Mouse (Mus musculus) kidney, embryonic 14.5 days (tissue): ENCODE results near the gene Ryr1. TPM values are rescaled to one million over a fixed set of nuclear protein-coding genes. Genes with fewer than 3 reads are reported as not detected.
"Not testable (repeated sequence)": the region's sequence is repeated elsewhere in the genome, so short reads cannot be mapped to it uniquely, and the experiment has no call there.

ENCODE experiments used
- ATAC-seq: fragments of 200-750 bp; cut with Nextera tagmentation; 2 replicates; pipeline ENCODE4 v1.8.0; 2017; ENCODE audit warnings: moderate number of reproducible peaks, mild to moderate bottlenecking, moderate TSS enrichment, moderate library complexity; ENCODE audit not compliant: low FRiP score, low TSS enrichment
- H3K27ac ChIP-seq: fragments of 300-500 bp; sonication (generic); 2 replicates; pipeline ENCODE4 v1.5.1; 2014; ENCODE audit warnings: low read depth, mild to moderate bottlenecking, low read length, moderate library complexity, mixed read lengths
- H3K27me3 ChIP-seq: fragments of 300-500 bp; sonication (generic); 2 replicates; pipeline ENCODE4 v1.6.1; 2014; ENCODE audit warnings: mild to moderate bottlenecking, low read length; ENCODE audit not compliant: control insufficient read depth, insufficient read depth
- H3K36me3 ChIP-seq: fragments of 300-500 bp; sonication (generic); 2 replicates; pipeline ENCODE4 v1.6.1; 2014; ENCODE audit warnings: low read length, mixed read lengths; ENCODE audit not compliant: control insufficient read depth, insufficient read depth
- H3K4me1 ChIP-seq: fragments of 300-500 bp; sonication (generic); 2 replicates; pipeline ENCODE4 v1.6.1; 2014; ENCODE audit warnings: low read length, mixed read lengths; ENCODE audit not compliant: control insufficient read depth, insufficient read depth
- H3K4me2 ChIP-seq: fragments of 300-500 bp; sonication (generic); replicated peaks from 2 replicates; pipeline ENCODE4 v1.6.1; 2014; ENCODE audit warnings: low read depth, mild to moderate bottlenecking, low read length
- H3K4me3 ChIP-seq: fragments of 300-500 bp; sonication (generic); 2 replicates; pipeline ENCODE4 v1.5.1; 2014; ENCODE audit warnings: mild to moderate bottlenecking, low read length
- H3K9ac ChIP-seq: fragments of 300-500 bp; sonication (generic); 2 replicates; pipeline ENCODE4 v1.6.1; 2014; ENCODE audit warnings: low read depth, mild to moderate bottlenecking, low read length, moderate library complexity
- H3K9me3 ChIP-seq: fragments of 300-500 bp; sonication (generic); 2 replicates; pipeline ENCODE4 v1.6.1; 2016; ENCODE audit warnings: low read length; ENCODE audit not compliant: control insufficient read depth
- WGBS: fragments of 180-500 bp; shearing (Covaris S2); extraction: QIAGEN DNeasy Blood & Tissue Kit; methylation state at CpG from one replicate; pipeline ENCODE4 v1.1.7; 2014; 5-methylcytosine and 5-hydroxymethylcytosine counted together
- polyA plus RNA-seq: library from polyadenylated mRNA; unstranded; fragments of >200 nt; fragmentation: Nextera tagmentation; extraction: Ambion mirVana; gene quantifications from 2 replicates; pipeline ENCODE4 v1.2.1, GENCODE M21; 2014

Ryr1 gene
- polyA plus RNA-seq, 1 experiment from 2014 or later: 1.1 TPM

GRCm38 (mm10) chr7:29072689-29073088 is 52.3 kb downstream of the Ryr1 start:
- 44% methylated on average over 11 of the region's 11 CpGs for WGBS
- 0 out of 2 replicates have a peak, but pooled peaks cover 7% of the 10 kb centered on the region for H3K4me1 ChIP-seq
- H3K9me3 ChIP-seq: no peaks in the 10 kb centered on the region
- peaks cover 34% of the 10 kb centered on the region for H3K27me3 ChIP-seq
- no peak overlapping the region for H3K27ac ChIP-seq
- H3K4me3 ChIP-seq: no peak overlapping the region
- H3K4me2 ChIP-seq: no peak overlapping the region
- H3K9ac ChIP-seq: no peak overlapping the region
- no peak for ATAC-seq
- H3K36me3 ChIP-seq: no peaks in the 10 kb centered on the region

- Histone ChIP-seq H3K27ac (no peak overlapping the region), H3K4me3 (peak overlapping the region; percentile 32), H3K9me3 (no peaks in the 10 kb centered on the region), H3K27me3 (peaks cover 40% of the 10 kb centered on the region), H3K9ac (no peak overlapping the region), H3K4me1 (0 out of 2 replicates have a peak, but pooled peaks cover 7% of the 10 kb centered on the region), H3K36me3 (no peaks in the 10 kb centered on the region), H3K4me2 (peak overlapping the region; percentile 55)
- peak; percentile 59; the same call in 1 of the 2 replicates for ATAC-seq
- 9% methylated on average over 37 of the region's 42 CpGs for WGBS
These were observed 53.6 kb downstream of the Ryr1 start for GRCm38 (mm10) chr7:29071169-29071891.

- H3K9me3 ChIP-seq: no peaks in the 10 kb centered on the region
- WGBS: 66% methylated on average over 12 of the region's 12 CpGs
- H3K4me1 ChIP-seq: 0 out of 2 replicates have a peak, but pooled peaks cover 7% of the 10 kb centered on the region
- H3K36me3 ChIP-seq: no peaks in the 10 kb centered on the region
- H3K4me2 ChIP-seq: no peak overlapping the region
- H3K27me3 ChIP-seq: peaks cover 40% of the 10 kb centered on the region
- ATAC-seq: no peak
- H3K4me3 ChIP-seq: no peak overlapping the region; the same call in 1 of the 2 replicates
- H3K27ac ChIP-seq: no peak overlapping the region
- H3K9ac ChIP-seq: no peak overlapping the region
These were observed 54.4 kb downstream of the Ryr1 start for GRCm38 (mm10) chr7:29070364-29071168.

- 9% methylated on average over 15 of the region's 15 CpGs for WGBS
- no peaks in the 10 kb centered on the region for H3K36me3 ChIP-seq
- no peaks in the 10 kb centered on the region for H3K9me3 ChIP-seq
- H3K27me3 ChIP-seq: peaks cover 37% of the 10 kb centered on the region
- 0 out of 2 replicates have a peak, but pooled peaks cover 7% of the 10 kb centered on the region for H3K4me1 ChIP-seq
- ATAC-seq: 0 out of 2 replicates have a peak, but pooled peaks have one; percentile 13
- H3K9ac ChIP-seq: no peak overlapping the region
- no peak overlapping the region for H3K4me3 ChIP-seq
- H3K4me2 ChIP-seq: no peak overlapping the region
- H3K27ac ChIP-seq: no peak overlapping the region
These were observed 57.2 kb downstream of the Ryr1 start for GRCm38 (mm10) chr7:29067758-29068157.

- not testable (repeated sequence) for H3K36me3 ChIP-seq, H3K4me3 ChIP-seq, ATAC-seq, H3K9ac ChIP-seq, H3K27ac ChIP-seq, H3K9me3 ChIP-seq, H3K4me1 ChIP-seq, H3K4me2 ChIP-seq
- 65% methylated on average over 7 of the region's 7 CpGs for WGBS
- H3K27me3 ChIP-seq: peaks cover 16% of the 10 kb centered on the region
These were observed 61.5 kb downstream of the Ryr1 start for GRCm38 (mm10) chr7:29063476-29063875.

GRCm38 (mm10) chr7:29061522-29062037 is 63.4 kb downstream of the Ryr1 start:
- WGBS: 9% methylated on average over 19 of the region's 19 CpGs
- ATAC-seq: peak; percentile 44
- H3K27me3 ChIP-seq: 0 out of 2 replicates have a peak, but pooled peaks cover 3% of the 10 kb centered on the region
- no peak overlapping the region for H3K4me3 ChIP-seq
- H3K36me3 ChIP-seq: no peaks in the 10 kb centered on the region
- no peaks in the 10 kb centered on the region for H3K9me3 ChIP-seq
- no peak overlapping the region for H3K9ac ChIP-seq
- no peak overlapping the region for H3K27ac ChIP-seq
- 0 out of 2 replicates have a peak overlapping the region, but pooled peaks have one; percentile 10 for H3K4me2 ChIP-seq
- H3K4me1 ChIP-seq: no peaks in the 10 kb centered on the region

- ATAC-seq: no peak
These were observed 65.5 kb downstream of the Ryr1 start for GRCm38 (mm10) chr7:29059445-29059844.

GRCm38 (mm10) chr7:29052821-29053220 is 72.2 kb downstream of the Ryr1 start:
- no peaks in the 10 kb centered on the region for H3K36me3 ChIP-seq
- 6% methylated on average over 19 of the region's 19 CpGs for WGBS
- peaks cover 32% of the 10 kb centered on the region for H3K27me3 ChIP-seq
- no peaks in the 10 kb centered on the region for H3K4me1 ChIP-seq
- H3K27ac ChIP-seq: no peak overlapping the region
- 0 out of 2 replicates have a peak, but pooled peaks cover 3% of the 10 kb centered on the region for H3K9me3 ChIP-seq
- H3K4me2 ChIP-seq: 0 out of 2 replicates have a peak overlapping the region, but pooled peaks have one; percentile 29
- no peak overlapping the region for H3K9ac ChIP-seq
- H3K4me3 ChIP-seq: peak overlapping the region; percentile 6; the same call in 1 of the 2 replicates
- 0 out of 2 replicates have a peak, but pooled peaks have one; percentile 44 for ATAC-seq

More at GRCm38 (mm10) chr7:29059445-29059844, 65.5 kb downstream of the Ryr1 start:
- WGBS: 87% methylated on average over 19 of the region's 19 CpGs
- Histone ChIP-seq H3K9me3 (no peaks in the 10 kb centered on the region), H3K27ac (no peak overlapping the region), H3K36me3 (no peaks in the 10 kb centered on the region), H3K4me1 (no peaks in the 10 kb centered on the region), H3K27me3 (peaks cover 11% of the 10 kb centered on the region), H3K9ac (no peak overlapping the region), H3K4me3 (no peak overlapping the region), H3K4me2 (no peak overlapping the region)
